11 mouse cellular contexts compared by ENCODE assay signal in the genomic region with DNA sequence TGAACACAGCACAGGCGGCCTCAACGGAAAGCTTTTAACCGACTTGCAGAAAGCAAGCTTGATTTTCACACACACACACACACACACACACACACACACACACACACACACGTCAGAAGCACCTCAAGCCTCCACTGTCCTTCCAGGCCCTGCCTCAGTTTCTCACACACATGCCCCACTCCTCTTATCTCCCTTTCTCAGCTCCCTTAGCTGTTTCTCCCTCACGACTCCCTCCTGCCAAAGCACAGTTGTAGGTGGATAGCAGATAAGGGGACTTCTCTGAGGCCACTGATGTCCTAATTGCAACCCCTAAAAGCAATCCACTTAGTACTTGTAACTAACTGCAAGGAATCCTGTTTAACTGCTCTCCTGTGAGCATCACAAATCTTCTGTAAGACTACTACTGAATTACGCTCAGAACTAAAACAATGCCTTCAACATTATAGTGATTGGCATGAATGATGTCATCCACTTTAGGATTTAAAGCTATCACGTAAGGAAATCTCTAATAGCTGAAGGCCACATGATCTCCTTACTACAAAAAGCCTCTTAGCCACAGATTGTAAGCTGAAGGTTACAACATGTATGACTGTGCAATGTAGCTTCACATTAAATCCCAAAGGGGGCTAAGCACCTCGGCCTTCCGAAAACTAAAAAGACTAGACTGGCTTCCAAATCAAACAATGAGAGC. TPM values are rescaled to one million over a fixed set of nuclear protein-coding genes. Genes with fewer than 3 reads are reported as not detected.
A peak's percentile ranks its signal among the peaks of the same experiment; 100 is the strongest.
DNase-seq lines count a peak whose midpoint lies in the region; ATAC-seq and TF ChIP-seq lines count a peak whose summit lies in the region.
"Had no signal": no experiment of that assay in that cellular context is flagged by ENCODE, and none has a peak within 500 bp of the region (broad histone marks: within the 10 kb centered on the region; RNA-seq: fewer than 3 reads in every experiment).

No protein-coding gene starts in this region.

- no peaks in the 10 kb centered on the region for H3K36me3 ChIP-seq in heart, embryonic 11.5 days (ENCODE audit: control insufficient read depth, insufficient read depth, low read length)
- peaks cover 19% of the 10 kb centered on the region for H3K36me3 ChIP-seq in liver, embryonic 14.5 days (replicated peaks; ENCODE audit: control insufficient read depth, insufficient read depth, low read depth)
- H3K36me3 ChIP-seq in forebrain, embryonic 14.5 days (ENCODE audit: control insufficient read depth, insufficient read depth, low read length) = no peaks in the 10 kb centered on the region
- H3K36me3 ChIP-seq: lung, embryonic 15.5 days had no signal

- H3K27me3 ChIP-seq in heart, embryonic 11.5 days (ENCODE audit: control insufficient read depth, insufficient read depth, low read length) = no peaks in the 10 kb centered on the region; the same call in 1 of the 2 replicates
- H3K27me3 ChIP-seq in liver, embryonic 14.5 days (ENCODE audit: control insufficient read depth, insufficient read depth, low read length) = no peaks in the 10 kb centered on the region
- no peaks in the 10 kb centered on the region for H3K27me3 ChIP-seq in forebrain, embryonic 14.5 days (replicated peaks; ENCODE audit: control insufficient read depth, insufficient read depth, low read length)
- H3K27me3 ChIP-seq: lung, embryonic 15.5 days had no signal

- H3K9ac ChIP-seq in heart, embryonic 11.5 days (ENCODE audit: low read depth, low read length) = 0 out of 2 replicates have a peak overlapping the region, but pooled peaks have one; percentile 34
- H3K9ac ChIP-seq in liver, embryonic 14.5 days (replicated peaks) = peak overlapping the region; percentile 81
- no peak overlapping the region for H3K9ac ChIP-seq in forebrain, embryonic 14.5 days (ENCODE audit: low read length)
- H3K9ac ChIP-seq: lung, embryonic 15.5 days had no signal

- TF ChIP-seq CTCF in liver, embryonic 14.5 days (IDR thresholded peaks at IDR 0.05; ENCODE audit: low read depth) = no peak

- peak; percentile 82; the same call in 1 of the 2 replicates for ATAC-seq in heart, embryonic 11.5 days (replicated peaks; ENCODE audit: insufficient number of reproducible peaks, low FRiP score, low TSS enrichment)
- peak; percentile 80 for ATAC-seq in liver, embryonic 14.5 days (ENCODE audit: insufficient read depth)
- ATAC-seq in forebrain, embryonic 14.5 days = no peak
- ATAC-seq: midbrain, embryonic 16.5 days had no signal

- H3K9me3 ChIP-seq in heart, embryonic 11.5 days (replicated peaks; ENCODE audit: control insufficient read depth, low read length) = no peaks in the 10 kb centered on the region
- no peaks in the 10 kb centered on the region for H3K9me3 ChIP-seq in liver, embryonic 14.5 days (ENCODE audit: control insufficient read depth, low read length)
- H3K9me3 ChIP-seq in forebrain, embryonic 14.5 days (replicated peaks; ENCODE audit: control insufficient read depth, low read length) = no peaks in the 10 kb centered on the region
- H3K9me3 ChIP-seq: lung, embryonic 15.5 days had no signal

- H3K27ac ChIP-seq in heart, embryonic 11.5 days (ENCODE audit: low read depth, low read length) = peak overlapping the region; percentile 35
- H3K27ac ChIP-seq in liver, embryonic 14.5 days = peak overlapping the region; percentile 94
- H3K27ac ChIP-seq in forebrain, embryonic 14.5 days (ENCODE audit: low read depth, low read length) = no peak overlapping the region
- H3K27ac ChIP-seq: lung, embryonic 15.5 days had no signal

- no peak overlapping the region; the same call in 1 of the 2 replicates for H3K4me2 ChIP-seq in heart, embryonic 11.5 days
- H3K4me2 ChIP-seq in liver, embryonic 14.5 days (ENCODE audit: low read depth) = peak overlapping the region; percentile 98
- no peak overlapping the region for H3K4me2 ChIP-seq in forebrain, embryonic 14.5 days (ENCODE audit: low read length)

- no peak for DNase-seq in heart, adult 9 months (ENCODE audit: low spot score in 2 of 2)
- DNase-seq in spleen, adult 12 weeks (ENCODE audit: low spot score) = peak; percentile 30
- DNase-seq in spleen, postnatal 10 days (ENCODE audit: low spot score in 2 of 2) = no peak
- peak in 2 of 3 experiments; percentile 70 to 72 for DNase-seq in liver, embryonic 14.5 days (ENCODE audit: low read depth in 3 of 3, low spot score in 3 of 3)
- DNase-seq in layer of hippocampus, postnatal 14 days (ENCODE audit: low spot score in 2 of 2) = no peak
- no peak for DNase-seq in urinary bladder, postnatal 36 days (ENCODE audit: low spot score in 2 of 2)
- no peak for DNase-seq in forebrain, embryonic 14.5 days (ENCODE audit: low spot score)
- DNase-seq: B cell, adult 2 months had no signal

- H3K4me1 ChIP-seq in heart, embryonic 11.5 days (ENCODE audit: control insufficient read depth, insufficient read depth, low read length) = 0 out of 2 replicates have a peak, but pooled peaks cover 7% of the 10 kb centered on the region
- H3K4me1 ChIP-seq in liver, embryonic 14.5 days (replicated peaks; ENCODE audit: control insufficient read depth in 2 of 2, insufficient read depth in 2 of 2, low read length in 1 of 2) = peaks cover 64 to 67% of the 10 kb centered on the region in 2 experiments
- peaks cover 26% of the 10 kb centered on the region for H3K4me1 ChIP-seq in forebrain, embryonic 14.5 days (ENCODE audit: control insufficient read depth, insufficient read depth, low read length)

- H3K4me3 ChIP-seq in heart, embryonic 11.5 days (ENCODE audit: low read depth, low read length) = no peak overlapping the region
- H3K4me3 ChIP-seq in liver, embryonic 14.5 days (ENCODE audit: insufficient read depth in 1 of 2, low read depth in 2 of 2, low read length in 2 of 2) = peak overlapping the region; percentile 37 to 42
- no peak overlapping the region for H3K4me3 ChIP-seq in forebrain, embryonic 14.5 days (ENCODE audit: low read depth, low read length)
- H3K4me3 ChIP-seq: lung, embryonic 15.5 days had no signal

- peak; percentile 93 for TF ChIP-seq EP300 in liver, embryonic 14.5 days (IDR thresholded peaks at IDR 0.05; ENCODE audit: low read depth)

- WGBS in heart, embryonic 11.5 days (ENCODE audit: insufficient replicate concordance) = 49% methylated on average over 9 of the region's 9 CpGs
- WGBS in liver, embryonic 14.5 days (ENCODE audit: insufficient replicate concordance) = 35% methylated on average over 9 of the region's 9 CpGs
- 69% methylated on average over 9 of the region's 9 CpGs for WGBS in forebrain, embryonic 14.5 days

RNA-seq across cellular contexts. Expression of a gene that starts 6.5 kb away (rescaled TPM):
- polyA plus RNA-seq in heart, embryonic 11.5 days (2014; fragmentation: Nextera tagmentation; extraction: Ambion mirVana) = 20.6 and 20.7 TPM in 2 replicates
- 26.3 and 41.3 TPM in 2 replicates for polyA plus RNA-seq in liver, embryonic 14.5 days (2012; rRNA removed)
- polyA plus RNA-seq in liver, embryonic 14.5 days (2014; fragmentation: Nextera tagmentation; extraction: Ambion mirVana) = 89.6 and 101 TPM in 2 replicates
- 10 to 100 TPM; 43.9 to 46.2 TPM for total RNA-seq in layer of hippocampus, postnatal 14 days (2021)
- 114 and 139 TPM in 2 replicates for polyA plus RNA-seq in forebrain, embryonic 14.5 days (2014; fragmentation: Nextera tagmentation; extraction: Ambion mirVana)

Comparison
In these comparisons a context has a peak if more than half of its experiments do, and no peak if none do; other contexts are left out.
1. DNase-seq: peak in spleen, adult 12 weeks (single experiment) and liver, embryonic 14.5 days (2 of 3); none in heart, adult 9 months (0 of 2), spleen, postnatal 10 days (0 of 2), layer of hippocampus, postnatal 14 days (0 of 2), urinary bladder, postnatal 36 days (0 of 2) and forebrain, embryonic 14.5 days (single experiment).
2. H3K4me3 ChIP-seq: peak in liver, embryonic 14.5 days (2 of 2); none in heart, embryonic 11.5 days (single experiment) and forebrain, embryonic 14.5 days (single experiment).